Mouse (Mus musculus) mesoderm, embryonic 11.5 days (tissue): ENCODE data around the gene Magix.

Experiments
- DNase-seq: peaks from one replicate; pipeline ENCODE4 v3.0.0-alpha.2; 2012; ENCODE audit warnings: low read depth, low spot score

Gene Magix

GRCm38 (mm10) chrX:7674284-7675000 is 6.6 kb downstream of the Magix start:
- peak; percentile 4 for DNase-seq

GRCm38 (mm10) chrX:7673578-7674281 is 7.3 kb downstream of the Magix start:
- DNase-seq = peak; percentile 6

- no peak for DNase-seq
These were observed 8.3 kb downstream of the Magix start for GRCm38 (mm10) chrX:7672739-7673138.

GRCm38 (mm10) chrX:7670921-7671623 is 10.0 kb downstream of the Magix start, which contains the start of gene Plp2:
Gene Plp2, minus strand, starts transcription at chrX:7671390.
- no peak for DNase-seq

- DNase-seq = peak; percentile 56
These were observed 10.6 kb downstream of the Magix start for GRCm38 (mm10) chrX:7670390-7670881.

- no peak for DNase-seq
These were observed 15.1 kb downstream of the Magix start for GRCm38 (mm10) chrX:7665739-7666502.

GRCm38 (mm10) chrX:7664791-7665190 is 16.3 kb downstream of the Magix start:
- no peak for DNase-seq

GRCm38 (mm10) chrX:7662936-7663335 is 18.1 kb downstream of the Magix start:
- DNase-seq = no peak

- no peak for DNase-seq
These were observed 20.0 kb downstream of the Magix start for GRCm38 (mm10) chrX:7661086-7661485.

GRCm38 (mm10) chrX:7658785-7659589 is 22.1 kb downstream of the Magix start:
- no peak for DNase-seq

- peak; percentile 47 for DNase-seq
These were observed 22.8 kb downstream of the Magix start for GRCm38 (mm10) chrX:7658031-7658784.

GRCm38 (mm10) chrX:7657221-7657639 is 23.8 kb downstream of the Magix start, which contains the start of gene Prickle3:
Gene Prickle3, plus strand, starts transcription at chrX:7657260.
- DNase-seq = no peak

GRCm38 (mm10) chrX:7648671-7649304 is 32.3 kb downstream of the Magix start:
- DNase-seq = peak; percentile 92

- peak; percentile 74 for DNase-seq
These were observed 35.7 kb downstream of the Magix start for GRCm38 (mm10) chrX:7645349-7645748.

GRCm38 (mm10) chrX:7640785-7641184 is 40.3 kb downstream of the Magix start:
- DNase-seq = no peak

- no peak for DNase-seq
These were observed 41.3 kb downstream of the Magix start for GRCm38 (mm10) chrX:7639536-7640325.

- peak; percentile 84 for DNase-seq
These were observed 42.5 kb downstream of the Magix start, which contains the start of gene Syp for GRCm38 (mm10) chrX:7638401-7639091. Gene Syp, plus strand, starts transcription at chrX:7638471.

GRCm38 (mm10) chrX:7635101-7635500 is 46.0 kb downstream of the Magix start:
- DNase-seq = no peak
